Mouse (Mus musculus): Measurements from ENCODE around the gene Nxpe5. TPM values are rescaled to one million over a fixed set of nuclear protein-coding genes. Genes with fewer than 3 reads are reported as not detected.
A peak's percentile ranks its signal among the peaks of the same experiment; 100 is the strongest.

Gene Nxpe5
- total RNA-seq, 2 experiments from 2014 or later, result 0.51 to 0.96 TPM

DNA sequence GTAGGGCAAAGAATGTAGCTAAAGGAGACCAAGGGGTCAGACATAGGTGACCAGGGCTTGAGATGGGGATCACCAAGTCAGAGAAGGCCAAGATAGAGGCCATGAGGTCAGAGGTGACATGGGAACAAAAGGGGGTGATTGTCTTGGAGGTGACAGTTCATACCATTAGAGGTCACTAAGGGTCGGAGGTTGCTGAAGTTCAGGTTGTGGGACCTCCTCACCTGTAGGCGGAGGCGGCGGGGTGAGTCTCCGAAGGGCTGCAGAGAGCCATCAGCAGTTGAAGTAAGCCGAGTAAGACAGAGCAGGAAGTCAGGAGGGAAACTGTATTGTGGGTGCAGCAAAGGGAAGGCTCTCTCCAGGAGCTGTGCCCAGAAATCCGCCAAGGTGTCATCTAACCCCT, 52.3 kb downstream of the Nxpe5 start:
- DNase-seq, result no peak

DNA sequence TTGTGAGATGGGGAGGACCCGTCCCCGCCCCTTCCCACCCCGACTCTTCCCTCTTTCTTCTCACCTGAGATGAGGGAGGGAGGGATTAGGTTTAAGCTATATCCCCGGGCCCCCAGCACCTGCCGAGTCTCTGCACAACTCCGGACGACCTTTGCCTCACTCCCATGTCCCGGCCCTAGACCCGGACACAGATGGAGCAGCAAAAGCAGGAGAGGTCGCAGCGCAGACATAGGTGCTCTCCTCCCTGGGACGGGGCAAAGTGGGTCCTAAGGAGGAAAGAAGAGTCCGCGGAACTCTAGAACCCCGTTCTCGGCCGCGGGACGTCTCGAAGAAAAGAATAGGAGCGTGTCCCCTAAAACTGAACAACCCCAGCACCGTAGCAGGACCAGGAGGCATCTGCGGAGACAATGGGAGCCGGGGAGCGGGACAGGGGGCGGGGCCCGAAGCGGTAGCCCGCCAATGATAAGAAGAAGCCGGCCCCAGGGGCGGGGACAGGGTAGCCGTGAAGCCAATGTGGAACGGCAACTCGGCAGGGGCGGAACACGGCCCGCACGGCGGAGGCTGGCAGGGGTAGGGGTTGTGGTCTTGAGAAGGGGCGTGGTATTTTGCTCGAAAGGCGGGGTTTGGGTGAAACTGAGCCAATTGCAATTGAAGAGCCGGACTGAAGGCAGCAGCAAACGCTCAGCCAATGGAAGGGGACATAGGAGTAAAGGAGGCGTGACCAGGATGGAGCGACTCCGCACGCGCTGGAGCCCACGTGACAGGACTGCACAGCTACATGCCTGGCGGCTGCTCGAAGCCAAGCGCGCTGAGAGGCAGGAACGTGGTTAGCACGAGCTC, 54.1 kb downstream of the Nxpe5 start, which contains the start of the genes Gm43720, Gpc2 and Stag3:
TSS of gene Gm43720 (minus strand) at position 374 of the 840 bp plus-strand sequence.
TSS of gene Gpc2 (minus strand) at position 421 of the 840 bp plus-strand sequence.
TSS of gene Stag3 (plus strand) at position 656 of the 840 bp plus-strand sequence.
- DNase-seq, result peak; percentile 88

DNA sequence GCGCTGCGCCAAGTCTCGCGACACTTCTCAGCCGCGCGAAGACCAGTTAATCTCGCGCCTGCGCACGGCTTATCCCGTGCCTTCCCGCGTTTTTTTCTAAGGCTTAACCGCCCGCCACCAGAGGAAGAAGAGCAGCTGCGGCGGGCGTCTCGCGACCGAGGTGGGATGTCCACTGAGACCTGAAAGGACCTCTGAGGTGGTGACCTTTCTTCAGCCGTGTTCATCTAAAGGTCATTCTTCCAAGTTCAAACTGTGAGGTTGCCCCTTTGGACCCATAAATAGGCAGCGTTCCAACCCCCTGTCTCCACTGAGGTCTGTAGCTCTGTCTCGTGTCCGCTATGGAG, 54.7 kb downstream of the Nxpe5 start:
- DNase-seq, result no peak

DNA sequence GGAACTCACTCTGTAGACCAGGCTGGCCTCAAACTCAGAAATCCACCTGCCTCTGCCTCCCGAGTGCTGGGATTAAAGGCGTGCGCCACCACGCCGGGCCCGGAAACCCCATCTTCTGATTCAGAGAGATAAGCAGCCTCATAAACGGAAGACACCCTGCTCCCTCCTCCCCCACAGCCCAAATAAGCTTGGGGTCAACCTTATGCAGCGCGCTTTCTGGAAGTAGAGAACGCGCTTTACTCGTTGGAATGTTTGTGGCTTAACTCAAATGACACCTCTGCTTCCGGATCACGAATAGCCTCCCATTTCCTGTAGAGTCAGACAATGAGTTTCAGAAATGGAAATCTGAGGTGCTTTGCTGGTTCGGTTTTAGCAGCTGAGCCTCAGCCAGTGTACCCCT, 55.1 kb downstream of the Nxpe5 start:
- no peak for DNase-seq

DNA sequence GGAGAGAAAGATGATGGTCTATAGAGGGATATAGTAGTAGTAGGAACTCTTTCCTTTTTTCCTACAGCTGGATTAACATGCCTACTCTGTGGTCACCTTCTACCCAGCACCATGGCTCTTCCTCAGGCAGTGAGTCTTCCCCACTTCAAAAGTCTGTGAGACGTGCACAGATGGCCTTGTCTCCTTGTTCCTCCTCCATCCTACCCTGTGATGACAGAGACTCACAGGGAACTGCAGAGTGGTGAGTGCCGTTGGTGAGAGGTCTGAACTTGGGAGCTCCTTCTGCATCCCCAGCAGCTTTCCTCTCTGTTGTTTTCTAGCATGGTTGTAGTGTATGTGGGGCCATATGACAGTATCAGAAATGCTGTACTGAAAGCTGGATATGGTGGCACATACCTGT, 56.1 kb downstream of the Nxpe5 start:
- no peak for DNase-seq

GRCm38 (mm10) chr5:138283540-138283939, 57.8 kb downstream of the Nxpe5 start:
- no peak for DNase-seq

DNA sequence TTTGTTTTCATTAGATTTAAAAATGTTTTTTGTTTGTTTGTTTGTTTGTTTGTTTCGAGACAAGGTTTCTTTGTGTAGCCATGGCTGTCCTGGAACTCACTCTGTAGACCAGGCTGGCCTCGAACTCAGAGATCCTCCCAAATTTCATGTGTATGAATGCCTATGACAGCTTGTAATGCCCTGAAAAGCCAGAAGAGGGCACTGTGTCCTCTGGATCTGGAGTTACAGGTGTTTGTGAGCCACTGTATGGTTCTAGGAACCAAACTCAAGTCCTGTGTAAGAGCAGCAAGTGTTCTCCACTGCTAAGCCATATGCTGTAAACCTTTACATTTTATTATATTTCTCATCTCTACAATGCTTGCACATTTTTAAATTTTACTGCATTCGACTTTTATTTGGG, 62.2 kb downstream of the Nxpe5 start:
- DNase-seq, result no peak

GRCm38 (mm10) chr5:138291638-138292037, 65.9 kb downstream of the Nxpe5 start:
- no peak for DNase-seq

DNA sequence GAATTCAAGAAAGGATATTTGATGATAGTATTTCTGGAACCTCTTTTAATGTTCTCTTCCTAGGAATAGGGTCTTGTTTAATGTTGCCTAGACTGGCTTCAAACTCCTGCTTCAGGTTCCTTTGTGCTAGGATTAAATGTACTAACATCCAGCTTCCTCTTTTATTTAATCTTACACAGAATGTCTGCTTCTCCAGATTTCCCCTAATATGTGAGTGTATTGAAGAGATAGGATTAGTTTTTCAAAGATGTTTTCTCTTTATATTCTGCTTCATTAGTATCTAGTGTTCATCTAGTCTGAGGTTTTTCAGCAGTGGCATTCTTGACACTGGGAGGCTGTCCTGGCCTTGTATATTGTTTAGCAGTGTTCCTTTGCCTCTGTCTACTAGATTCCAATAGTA, 68.5 kb downstream of the Nxpe5 start:
- DNase-seq, result no peak

DNA sequence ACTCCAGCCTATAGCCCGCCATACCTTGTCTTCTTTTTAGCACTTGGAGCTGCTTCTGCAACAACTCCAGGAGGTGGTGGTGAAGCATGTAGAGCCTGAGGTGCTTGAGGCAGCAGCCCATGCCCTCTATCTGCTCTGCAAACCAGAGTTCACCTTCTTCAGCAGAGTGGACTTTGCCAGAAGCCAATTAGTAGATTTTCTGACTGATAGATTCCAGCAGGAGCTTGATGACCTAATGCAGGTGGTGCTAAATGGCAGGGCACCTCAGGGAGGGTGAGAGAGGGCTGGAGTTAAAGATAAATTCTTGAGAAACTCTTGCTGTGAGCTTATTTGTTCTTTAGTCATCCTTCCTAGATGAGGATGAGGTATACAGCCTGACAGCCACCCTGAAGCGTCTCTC, 73.9 kb downstream of the Nxpe5 start:
- DNase-seq, result no peak

Other genes with a start within 250 kb of the Nxpe5 start
- gene Azgp1, start 244.4 kb upstream of the Nxpe5 start, total RNA-seq (2021), result 100 to 1,000 TPM in 1 of 2 experiments, 10 to 100 TPM in 1; 48.9 to 125 TPM
- gene Smok3a, start 204.6 kb upstream of the Nxpe5 start, total RNA-seq (2021), result not detected
- gene Smok3b, start 204.5 kb upstream of the Nxpe5 start, total RNA-seq (2021), result not detected
- not detected for gene Smok3c, start 172.7 kb upstream of the Nxpe5 start, total RNA-seq (2021)
- gene Zkscan1, start 140.8 kb upstream of the Nxpe5 start, total RNA-seq (2021), result 10 to 100 TPM; 29.2 to 33.8 TPM
- gene Zscan21, start 109.0 kb upstream of the Nxpe5 start, total RNA-seq (2021), result 10 to 100 TPM; 17.3 to 19.4 TPM
- gene Zfp113, start 70.2 kb upstream of the Nxpe5 start, total RNA-seq (2021), result 10 to 100 TPM; 10.6 to 14.3 TPM
- gene Cops6, start 64.8 kb upstream of the Nxpe5 start, total RNA-seq (2021), result 100 to 1,000 TPM; 151 to 155 TPM
- gene Ap4m1, start 53.9 kb upstream of the Nxpe5 start, total RNA-seq (2021), result 10 to 100 TPM; 19.7 to 31.9 TPM
- 10 to 100 TPM; 52.6 to 68.5 TPM for gene Mcm7, start 53.5 kb upstream of the Nxpe5 start, total RNA-seq (2021)
- 10 to 100 TPM; 30.4 to 33.3 TPM for gene Taf6, start 38.4 kb upstream of the Nxpe5 start, total RNA-seq (2021)
- gene Cnpy4, start 38.4 kb upstream of the Nxpe5 start, total RNA-seq (2021), result 10 to 100 TPM; 19.1 to 20.1 TPM
- 1 to 10 TPM; 8.1 to 9.4 TPM for gene Mblac1, start 31.6 kb upstream of the Nxpe5 start, total RNA-seq (2021)
- 10 to 100 TPM; 67.1 to 74.8 TPM for gene Lamtor4, start 29.6 kb downstream of the Nxpe5 start, total RNA-seq (2021)
- 10 to 100 TPM; 17.1 to 20.6 TPM for gene BC037034, start 38.1 kb downstream of the Nxpe5 start, total RNA-seq (2021)
- under 1 TPM; 0.15 to 0.54 TPM for gene Gal3st4, start 46.9 kb downstream of the Nxpe5 start, total RNA-seq (2021)
- gene Gm43720, start 54.1 kb downstream of the Nxpe5 start, total RNA-seq (2021), result under 1 TPM in 1 of 2 experiments, not detected in 1; 0.03 TPM
- 1 to 10 TPM in 1 of 2 experiments, under 1 TPM in 1; 0.96 to 2.0 TPM for gene Gpc2, start 54.1 kb downstream of the Nxpe5 start, total RNA-seq (2021)
- gene Stag3, start 54.3 kb downstream of the Nxpe5 start, total RNA-seq (2021), result under 1 TPM; 0.30 to 0.39 TPM
- under 1 TPM in 1 of 2 experiments, not detected in 1; 0.42 TPM for gene Pvrig, start 116.1 kb downstream of the Nxpe5 start, total RNA-seq (2021)
- 10 to 100 TPM in 1 of 2 experiments, 1 to 10 TPM in 1; 8.6 to 13.2 TPM for gene Zfp157, start 215.6 kb downstream of the Nxpe5 start, total RNA-seq (2021)